Mouse (Mus musculus): ENCODE results near the gene Hmcn2.

GRCm38 (mm10) chr2:31463253-31463652, 149.0 kb downstream of the Hmcn2 start:
- TF ChIP-seq CTCF (IDR thresholded peaks at IDR 0.05; ENCODE audit: extremely low read depth, insufficient read length, insufficient replicate concordance, low read depth, low read length) (no peak), POLR2A (IDR thresholded peaks at IDR 0.05; ENCODE audit: low read depth, low read length) (no peak)
